Mouse (Mus musculus): ENCODE data around the gene Ghrl.

Gene Ghrl

DNA sequence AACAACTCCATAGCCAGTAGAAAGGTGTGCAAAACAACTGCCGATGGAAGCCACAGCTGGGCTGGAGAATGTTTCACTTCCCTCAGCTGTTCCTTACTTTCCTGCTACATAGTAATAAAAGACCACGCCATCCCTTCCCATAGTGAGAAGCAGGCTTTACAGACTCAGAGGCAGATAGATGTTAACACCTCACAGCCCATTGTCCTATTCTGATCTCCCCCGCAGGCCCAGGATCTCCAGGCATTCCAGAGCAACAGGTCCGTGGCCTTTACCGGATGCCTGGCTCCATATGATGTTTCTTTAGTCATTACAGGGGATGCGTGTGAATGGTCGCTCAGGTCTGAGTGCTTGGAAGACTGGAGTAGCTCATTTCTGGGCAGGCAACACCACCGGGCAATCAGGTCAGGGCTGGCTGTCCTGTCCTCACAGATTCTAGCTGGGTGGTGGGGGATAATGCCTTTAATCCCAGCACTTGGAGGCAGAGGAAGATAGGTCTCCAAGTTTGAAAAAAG is 52.0 kb downstream of the Ghrl start:
- DNase-seq: no peak
